Mouse (Mus musculus): ENCODE measurements around the gene Dusp9.

DNA sequence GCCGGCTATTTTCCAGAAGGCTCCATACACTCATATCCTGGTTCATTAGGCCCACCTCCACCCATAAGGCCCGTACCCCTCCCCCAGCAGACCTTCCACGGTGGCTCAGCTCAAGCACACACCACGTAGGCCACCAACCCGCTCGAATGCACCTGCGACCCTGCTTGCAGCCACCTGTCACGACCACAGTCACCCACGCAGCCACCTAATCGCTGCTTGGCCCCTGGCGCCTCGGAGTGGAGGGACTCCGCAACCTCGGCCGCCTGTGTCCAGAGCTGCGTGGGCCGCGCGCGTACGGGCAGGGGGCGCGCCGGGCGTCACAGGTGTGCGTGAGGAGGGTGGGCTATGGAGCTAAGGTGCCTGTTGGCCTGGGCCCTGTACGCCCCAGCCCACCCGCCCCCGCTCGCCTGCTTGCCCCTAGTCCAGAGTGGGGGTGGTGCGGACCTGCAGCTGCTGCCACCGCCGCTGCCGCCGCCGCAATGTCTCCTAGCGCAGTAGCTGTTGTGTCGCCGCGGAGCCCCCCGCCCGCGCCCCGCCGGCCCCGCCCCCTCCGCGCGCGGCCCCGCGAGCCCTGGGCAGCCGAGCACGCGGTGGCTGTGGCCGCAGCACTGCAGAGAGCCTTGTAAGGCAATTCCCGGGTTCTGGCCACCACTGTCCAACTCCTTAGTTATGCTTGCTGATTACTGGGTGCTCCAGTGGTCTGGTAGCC is 20.5 kb downstream of the Dusp9 start, which contains the start of gene Pnck:
- TF ChIP-seq CTCF (IDR thresholded peaks at IDR 0.05; ENCODE audit: low read depth) (no peak), EP300 (IDR thresholded peaks at IDR 0.05; ENCODE audit: low read depth) (no peak)
